Mouse (Mus musculus) megakaryocyte-erythroid progenitor cell, adult 5-6 weeks (primary cell): Measurements from ENCODE around the gene Specc1. TPM values are rescaled to one million over a fixed set of nuclear protein-coding genes. Genes with fewer than 3 reads are reported as not detected.

Experiments
- ATAC-seq: replicated peaks from 2 replicates; pipeline ENCODE4 v1.8.0; 2016; ENCODE audit warnings: mild to moderate bottlenecking, inconsistent platforms; ENCODE audit not compliant: severe bottlenecking, poor library complexity, low FRiP score, low TSS enrichment
- total RNA-seq, 2 experiments: library from RNA; stranded (forward) in 1 of 2; stranded (reverse) in 1 of 2; fragments of 200-1000, 215-1000 nt in 1 of 2; fragments of >200 nt in 1 of 2; fragmentation: Nextera tagmentation in 1 of 2; gene quantifications; 2 replicates each; pipeline ENCODE4 v1.2.3; 2014 to 2017

The Specc1 gene
- total RNA-seq, 2 experiments from 2014 or later, result 35.8 to 65.4 TPM

DNA sequence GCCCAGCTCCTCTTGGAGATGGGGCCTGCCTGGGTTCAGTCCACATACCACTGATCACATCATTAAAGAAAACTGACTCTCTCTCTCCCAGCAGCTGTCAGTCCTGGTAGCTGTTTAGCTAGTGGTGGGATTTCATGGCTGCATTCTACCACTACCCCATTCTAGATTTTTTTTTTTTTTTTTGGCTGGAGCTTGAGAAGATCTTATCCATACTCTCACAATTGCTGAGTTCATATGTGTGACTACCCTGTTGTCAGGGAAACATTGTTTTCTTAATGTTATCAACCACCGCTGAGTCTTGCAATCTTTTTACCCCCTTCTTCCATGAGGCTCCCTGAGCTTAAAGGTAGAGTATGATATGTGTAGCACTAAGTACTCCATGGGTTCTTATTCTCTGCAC, 246.1 kb downstream of the Specc1 start:
- no peak for ATAC-seq

DNA sequence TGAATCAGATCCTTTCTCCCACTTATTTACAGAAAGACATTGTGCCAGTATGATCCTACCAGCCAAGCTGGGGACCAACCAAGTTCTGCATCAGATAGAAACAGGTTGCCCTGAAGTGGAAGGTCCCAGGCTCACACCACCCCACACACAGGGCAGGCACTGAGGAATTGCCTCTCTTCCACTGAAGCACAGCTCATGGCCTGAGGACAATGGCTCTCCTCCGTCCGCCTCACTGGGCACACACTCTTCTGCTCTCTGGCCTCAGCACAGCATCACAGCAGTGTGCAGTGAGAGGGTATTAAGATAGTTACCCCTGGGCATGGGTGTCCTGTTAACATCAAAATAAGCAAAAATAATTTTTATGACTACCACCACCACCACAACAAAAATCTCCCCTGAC, 252.5 kb downstream of the Specc1 start:
- no peak for ATAC-seq

DNA sequence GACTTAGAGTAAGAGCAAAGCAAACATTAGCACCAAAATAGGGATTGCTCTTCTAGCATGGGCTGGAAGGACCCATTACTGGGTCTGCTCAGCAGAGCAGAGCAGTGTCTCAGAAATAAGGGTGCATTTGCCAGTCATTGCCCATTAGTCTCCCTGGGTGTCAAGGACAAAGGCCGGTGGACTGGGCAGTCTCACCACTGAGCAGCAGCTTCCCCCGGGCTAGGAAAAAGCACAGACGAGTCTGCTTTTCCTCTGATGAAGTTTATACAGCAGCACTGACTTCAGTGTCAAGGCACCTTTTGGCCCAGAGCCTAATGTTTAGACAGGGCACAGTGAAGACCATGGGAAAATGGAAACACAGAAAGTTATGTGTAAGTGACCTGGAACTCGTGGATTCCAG, 253.3 kb downstream of the Specc1 start:
- no peak for ATAC-seq

DNA sequence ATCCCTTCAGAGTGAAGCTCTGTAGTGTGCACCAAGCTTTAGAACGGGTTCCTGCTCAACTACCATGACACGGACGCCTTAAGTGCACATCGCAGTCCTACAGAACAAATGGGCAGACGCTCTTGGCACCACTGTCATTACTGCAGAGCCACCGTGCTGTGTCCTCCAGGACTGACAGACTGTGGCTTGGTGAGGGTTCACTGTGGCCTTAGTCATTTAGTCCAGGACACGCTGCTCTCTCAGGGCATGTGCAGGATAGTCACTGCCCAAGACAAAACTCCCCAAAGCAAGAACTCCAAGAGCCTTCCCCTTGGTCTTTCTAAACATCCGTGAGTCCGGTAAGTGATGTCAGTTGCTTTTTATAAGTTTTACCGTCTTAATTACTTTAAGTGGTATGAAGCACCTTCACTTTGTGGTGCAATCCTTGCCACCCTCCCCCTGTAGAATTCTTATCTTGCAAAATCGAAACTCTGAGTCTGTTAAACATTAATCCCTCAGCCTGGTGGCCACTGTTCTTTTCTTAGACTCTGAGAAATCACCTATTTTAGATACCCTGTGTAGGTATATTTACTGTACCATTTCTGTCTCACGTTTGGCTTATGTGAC, 256.9 kb downstream of the Specc1 start:
- no peak for ATAC-seq

DNA sequence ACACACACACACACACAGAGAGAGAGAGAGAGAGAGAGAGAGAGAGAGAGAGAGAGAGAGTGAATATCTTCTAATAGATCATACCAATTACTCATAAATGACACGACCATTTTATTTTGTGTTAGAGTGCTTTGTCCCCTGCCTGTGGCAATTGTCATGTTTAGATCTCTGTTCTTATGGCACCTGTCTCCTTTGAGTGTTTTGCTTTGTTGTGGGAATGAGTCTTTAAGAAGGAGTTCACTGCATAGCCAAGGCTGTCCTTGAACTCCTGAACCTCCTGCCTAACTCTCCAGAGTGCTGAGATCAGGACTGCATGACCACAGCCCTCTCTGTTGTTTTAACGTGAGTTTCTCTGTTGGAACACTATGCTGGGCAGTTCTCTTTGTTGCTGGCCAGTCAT, 258.5 kb downstream of the Specc1 start:
- no peak for ATAC-seq

DNA sequence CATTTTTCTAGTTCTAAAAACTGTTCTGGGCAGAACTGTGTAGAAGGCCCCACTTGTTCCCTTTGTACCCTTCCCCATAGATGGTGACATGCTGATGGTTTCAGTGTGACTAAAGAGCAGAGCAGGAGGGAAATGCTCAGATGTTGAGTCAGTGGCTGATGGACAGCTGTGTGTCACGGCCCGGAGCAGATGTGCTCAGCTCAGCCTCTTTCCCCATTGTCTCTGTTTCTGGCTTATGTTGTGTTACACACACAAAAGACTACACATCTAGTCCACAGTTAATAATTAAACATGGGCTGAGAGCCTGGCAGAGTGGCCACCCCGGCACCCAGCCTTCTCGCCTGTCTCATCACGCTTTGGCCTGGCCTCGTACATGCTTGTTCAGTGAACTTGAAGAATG, 261.2 kb downstream of the Specc1 start:
- no peak for ATAC-seq

DNA sequence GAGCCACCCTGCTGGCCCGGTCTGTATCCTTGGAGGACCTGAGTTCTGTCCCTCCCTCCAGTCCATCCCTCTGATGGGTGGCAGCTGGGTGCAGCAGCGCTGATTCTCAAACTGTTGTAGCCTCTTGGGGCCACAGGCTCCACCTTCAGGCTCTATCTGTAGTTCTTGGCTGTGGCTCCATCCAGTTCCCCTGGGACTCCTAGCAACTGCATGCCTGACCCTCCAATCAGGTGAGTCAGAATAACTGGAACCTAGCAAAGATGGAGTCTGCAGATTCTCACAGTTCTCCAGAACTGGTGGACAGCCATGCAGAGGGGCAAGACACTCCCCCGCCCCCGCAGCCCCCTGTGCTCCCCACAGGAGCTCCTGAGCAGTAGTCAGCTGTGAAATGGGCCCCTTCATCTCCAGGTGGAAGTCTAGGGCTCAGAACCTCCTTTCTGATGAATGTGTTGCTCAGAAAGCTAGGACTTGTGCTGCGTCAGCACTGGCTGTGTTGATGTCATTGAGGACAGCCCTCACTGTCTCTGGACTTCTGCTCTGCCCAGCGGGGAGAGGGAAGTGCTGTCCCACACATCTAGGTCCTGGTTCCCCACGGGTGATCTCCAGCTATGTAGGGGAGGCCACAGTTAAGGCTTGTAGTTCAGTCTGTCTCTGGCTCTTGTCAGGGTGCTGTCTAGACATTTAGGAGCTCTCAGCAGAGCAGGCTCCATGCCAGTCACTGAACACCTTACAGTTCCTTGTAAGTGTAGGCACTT, 264.4 kb downstream of the Specc1 start:
- ATAC-seq, result no peak

DNA sequence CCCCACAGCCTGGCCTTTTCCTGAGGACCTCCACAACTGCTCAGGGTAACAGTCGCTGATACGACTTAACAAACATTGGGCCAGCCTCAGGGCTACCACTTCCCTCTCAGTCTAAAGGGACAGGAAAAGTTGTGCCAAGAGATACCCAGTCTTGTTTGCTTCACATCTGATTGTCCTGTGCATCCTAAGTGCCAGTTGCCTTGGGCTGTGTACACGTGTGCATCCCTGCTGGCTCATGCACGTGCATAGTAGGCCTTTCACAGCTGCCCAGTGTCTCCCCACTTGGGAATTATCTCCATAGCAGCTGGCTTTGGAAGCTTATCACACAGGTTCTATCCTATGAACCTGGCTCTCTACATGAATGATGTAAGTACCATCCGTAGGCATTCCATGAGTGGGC, 266.9 kb downstream of the Specc1 start:
- no peak for ATAC-seq

DNA sequence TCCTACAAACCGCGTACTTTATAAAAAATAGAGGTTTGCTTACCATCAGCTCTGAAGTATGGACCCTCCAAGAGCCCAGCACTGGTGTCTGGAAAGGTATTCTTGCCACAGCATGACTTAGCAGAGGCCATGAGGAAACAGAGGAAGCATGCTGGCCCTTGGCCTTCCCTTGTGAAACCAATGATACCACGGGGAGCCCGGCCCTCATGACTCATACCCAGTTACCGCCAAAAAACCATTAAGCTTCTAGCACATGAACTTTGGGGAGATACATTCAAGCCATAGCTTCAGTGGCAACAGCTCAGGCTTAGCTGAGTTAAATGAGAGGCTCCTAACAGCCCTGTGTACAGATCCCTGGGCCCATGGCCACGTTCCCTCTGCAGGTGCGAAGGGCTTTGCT, 267.4 kb downstream of the Specc1 start:
- no peak for ATAC-seq

DNA sequence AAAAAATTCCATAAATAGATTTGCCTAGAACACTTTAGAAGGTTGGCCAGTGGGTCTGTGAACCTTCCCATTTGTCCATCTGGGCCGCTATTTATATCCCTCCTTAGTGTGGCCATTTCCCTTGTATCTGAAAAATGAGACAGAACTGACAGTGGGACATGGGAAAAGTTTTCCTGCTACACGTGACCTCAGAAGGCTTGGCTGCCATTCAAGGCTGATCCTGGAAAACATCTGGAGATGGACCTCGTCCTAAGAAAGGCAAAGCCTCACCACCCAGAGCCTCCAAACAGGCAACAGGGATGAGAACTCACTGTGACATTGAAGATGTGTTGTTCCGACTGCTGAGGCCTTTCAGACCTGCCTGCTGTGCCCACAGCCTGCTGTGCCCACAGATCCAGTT, 268.2 kb downstream of the Specc1 start:
- ATAC-seq, result no peak

DNA sequence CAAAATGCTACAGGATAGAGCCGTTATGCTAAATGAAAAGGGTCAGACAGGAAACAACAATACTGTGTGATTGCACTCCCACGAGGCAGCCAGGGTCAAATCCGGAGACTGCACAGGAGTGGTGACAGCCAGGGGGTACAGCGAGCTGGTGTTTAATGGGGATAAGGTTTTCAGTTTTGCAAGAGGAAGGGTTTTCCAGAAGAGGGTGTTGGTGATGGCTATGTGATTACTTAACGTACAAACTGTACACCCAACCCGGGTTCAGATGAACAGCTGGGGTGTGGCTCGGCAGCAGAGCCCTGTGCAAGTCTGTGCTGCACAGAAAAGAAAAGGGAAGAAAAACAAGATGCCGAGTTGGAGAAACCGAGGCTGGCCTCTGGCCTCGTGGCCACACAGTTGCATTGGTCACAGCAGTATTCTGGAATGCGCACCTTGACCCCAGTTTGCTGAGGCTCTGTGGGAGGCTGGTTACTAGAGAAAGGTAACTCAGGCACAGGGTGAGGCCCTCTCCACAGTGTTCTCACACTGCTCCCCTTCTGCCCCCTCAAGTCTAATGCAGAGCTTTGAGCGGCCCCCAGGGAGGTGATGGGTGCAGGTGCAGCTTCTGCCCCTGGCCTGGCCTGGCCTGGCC, 284.2 kb downstream of the Specc1 start:
- no peak for ATAC-seq

DNA sequence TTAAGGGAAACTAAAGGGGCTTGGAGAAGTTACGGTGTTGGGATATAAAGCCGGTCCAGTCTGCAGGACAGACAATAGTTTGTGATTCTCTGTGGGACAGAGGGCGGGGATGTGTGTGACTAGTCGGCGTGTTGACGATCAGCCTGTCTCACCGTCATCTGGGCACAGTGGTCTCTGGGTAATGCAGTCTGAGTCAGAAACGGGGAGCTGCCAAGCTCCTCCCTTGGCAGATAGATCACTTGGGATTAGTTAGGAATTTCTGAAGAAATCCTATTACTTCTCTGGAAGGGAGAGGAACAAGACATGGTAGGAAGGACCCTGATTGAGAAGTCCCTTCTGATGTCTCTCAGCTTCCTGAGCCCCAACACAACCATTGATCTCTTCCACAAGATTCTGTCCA, 287.3 kb downstream of the Specc1 start:
- ATAC-seq, result no peak

DNA sequence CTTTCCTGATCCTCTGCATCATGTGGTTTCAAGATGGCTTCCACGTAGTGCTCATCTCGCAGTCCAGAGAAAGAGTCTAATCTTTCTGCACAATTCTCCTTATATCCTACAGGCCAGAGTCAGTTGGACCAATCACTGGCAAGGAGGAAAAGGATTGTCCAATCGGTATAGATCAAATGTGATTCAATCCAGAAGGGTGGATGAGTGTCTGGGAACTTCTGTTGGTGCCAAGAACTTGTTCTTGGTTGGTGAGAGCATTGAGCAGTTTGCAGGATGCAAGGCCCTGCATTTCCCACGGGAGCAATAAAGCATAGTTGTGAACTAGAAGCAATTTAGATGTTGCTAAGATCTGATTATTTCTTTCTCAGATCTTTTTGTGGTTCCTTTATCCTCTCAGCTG, 287.9 kb downstream of the Specc1 start:
- no peak for ATAC-seq

DNA sequence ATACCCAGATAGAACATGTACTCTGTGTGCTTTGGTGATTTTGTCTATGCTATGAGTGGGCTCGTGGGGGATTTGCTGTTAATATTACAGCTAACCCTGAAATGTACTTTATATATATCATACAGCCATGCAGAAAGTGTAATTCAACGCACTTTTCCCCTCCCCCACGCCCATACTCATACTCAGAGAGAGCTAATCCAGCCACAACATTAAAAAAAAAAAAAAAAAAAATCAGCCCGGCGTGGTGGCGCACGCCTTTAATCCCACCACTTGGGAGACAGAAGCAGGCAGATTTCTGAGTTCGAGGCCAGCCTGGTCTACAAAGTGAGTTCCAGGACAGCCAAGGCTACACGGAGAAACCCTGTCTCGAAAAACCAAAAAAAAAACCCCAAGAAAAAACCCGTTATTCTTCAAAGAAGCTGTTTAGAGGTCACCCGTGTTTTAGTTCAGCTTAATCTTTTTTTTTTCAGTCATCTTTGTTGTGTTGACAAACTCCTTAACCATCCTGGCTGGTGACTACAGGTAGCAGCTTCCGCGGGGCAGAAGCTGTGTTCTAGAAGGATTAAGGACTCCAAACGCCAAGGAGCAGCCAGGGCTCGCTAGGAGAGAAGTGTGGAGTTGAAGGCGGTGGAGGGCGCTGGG, 291.3 kb downstream of the Specc1 start:
- no peak for ATAC-seq

DNA sequence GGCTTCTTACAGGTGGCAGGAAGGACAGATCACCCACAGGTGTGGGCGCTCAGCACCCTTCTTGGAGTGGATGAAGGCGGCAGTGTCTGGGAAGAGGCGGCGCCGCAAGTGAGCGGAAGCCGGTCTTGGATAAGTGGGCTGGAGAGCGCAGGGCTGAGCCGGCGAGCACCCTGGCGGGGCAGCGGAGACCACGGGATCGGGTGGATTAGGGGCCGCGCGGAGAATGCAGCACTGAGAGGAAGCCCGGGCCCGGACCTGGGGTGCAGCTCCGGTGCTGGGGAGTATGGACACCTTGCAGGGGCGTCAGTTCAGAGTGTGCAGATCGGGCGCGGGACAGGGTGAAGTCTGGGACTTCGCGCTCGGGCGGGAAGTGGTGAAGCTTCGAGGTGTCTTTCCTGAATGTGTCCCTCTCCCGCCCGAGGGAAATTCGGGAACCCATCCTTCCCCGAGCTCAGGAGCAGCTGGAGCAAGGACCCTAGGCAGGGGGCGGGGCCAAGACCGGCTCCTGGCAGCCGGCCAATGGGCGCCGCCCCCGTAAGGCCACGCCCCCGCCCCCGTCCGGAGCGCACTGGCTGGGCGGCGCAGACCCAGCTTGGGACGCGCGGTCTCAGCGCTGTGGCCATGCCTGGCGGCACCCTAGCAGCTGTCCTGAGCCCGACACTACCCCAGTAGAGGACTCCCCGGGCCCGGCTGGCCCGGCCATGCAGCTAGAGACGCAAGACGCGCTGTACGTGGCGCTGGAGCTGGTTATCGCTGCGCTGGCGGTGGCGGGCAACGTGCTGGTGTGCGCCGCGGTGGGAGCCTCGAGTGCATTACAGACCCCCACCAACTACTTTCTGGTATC, 292.1 kb downstream of the Specc1 start, which contains the start of gene Adora2b:
TSS of gene Adora2b (plus strand) at position 584 of the 844 bp plus-strand sequence.
- peak; percentile 66 for ATAC-seq

DNA sequence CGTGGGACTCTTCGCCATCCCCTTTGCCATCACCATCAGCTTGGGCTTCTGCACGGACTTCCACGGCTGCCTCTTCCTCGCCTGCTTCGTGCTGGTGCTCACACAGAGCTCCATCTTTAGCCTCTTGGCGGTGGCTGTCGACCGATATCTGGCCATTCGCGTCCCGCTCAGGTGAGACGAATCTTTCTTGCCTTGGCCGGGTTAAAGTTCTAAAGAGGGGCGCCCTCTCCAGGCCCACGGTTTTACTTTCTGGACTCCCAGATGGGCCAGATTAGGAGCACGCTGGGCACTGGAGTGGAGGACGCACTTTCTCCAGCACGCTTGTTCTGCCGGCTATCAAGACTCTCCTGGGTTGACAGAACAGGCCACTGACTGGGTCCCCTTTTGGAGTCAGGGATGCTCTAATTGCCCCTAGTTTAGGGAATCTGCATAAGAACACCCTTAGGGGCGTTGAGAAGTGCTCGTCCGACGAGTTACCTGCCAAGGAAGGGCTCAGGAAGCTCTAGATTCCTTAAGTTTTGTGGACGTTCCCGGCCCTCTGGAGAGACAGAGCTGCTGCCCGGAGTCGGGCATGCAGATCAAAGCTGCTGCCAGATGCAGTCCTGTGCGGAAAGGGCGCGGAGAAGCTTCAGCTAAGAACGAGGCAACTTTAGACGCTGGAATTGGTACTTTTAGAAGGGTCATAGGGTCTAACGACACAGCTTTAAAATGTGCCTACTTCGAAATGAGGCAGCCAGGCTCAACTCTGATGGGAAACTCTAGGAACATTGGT, 292.9 kb downstream of the Specc1 start:
- ATAC-seq, result 0 out of 2 replicates have a peak, but pooled peaks have one; percentile 13

DNA sequence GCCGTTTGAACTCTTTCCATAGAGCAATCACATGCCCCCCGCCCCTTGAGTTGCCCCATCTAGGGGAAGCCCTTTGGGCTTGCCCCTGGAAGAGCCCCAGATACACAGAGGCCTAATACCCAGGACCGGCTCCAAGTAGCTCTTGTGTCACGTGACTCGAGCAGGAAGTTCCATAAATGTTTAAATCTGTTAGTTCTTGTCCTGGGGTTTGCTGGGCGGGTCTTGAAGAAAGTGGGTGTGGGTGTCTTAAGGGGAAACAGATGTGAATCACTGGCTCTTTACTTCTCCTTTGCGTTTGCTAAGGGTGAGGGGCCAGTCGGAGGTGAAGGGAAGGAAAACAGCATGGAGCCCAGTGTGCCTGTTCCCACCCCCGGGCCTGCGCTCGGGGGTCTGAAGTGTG, 294.5 kb downstream of the Specc1 start:
- no peak for ATAC-seq

DNA sequence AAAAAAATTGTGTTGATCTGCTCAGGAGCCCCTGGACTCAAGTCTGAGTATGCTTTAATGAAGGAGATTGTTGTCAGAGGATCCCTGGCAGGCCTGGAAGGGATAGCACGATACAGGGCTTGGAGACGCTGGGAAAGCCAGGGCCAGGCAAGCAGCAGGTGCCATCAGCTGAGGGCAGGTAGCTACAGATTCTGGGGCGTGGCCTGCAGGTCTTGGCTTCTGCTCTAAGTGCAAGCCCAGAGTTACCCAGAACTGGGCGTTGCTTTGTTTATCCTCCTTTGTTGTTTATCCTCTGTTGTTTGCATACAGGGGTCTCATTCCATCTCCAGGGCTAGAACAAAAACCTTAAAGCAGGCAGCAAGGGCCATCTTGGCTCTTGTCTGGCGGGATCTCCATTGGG, 296.8 kb downstream of the Specc1 start:
- no peak for ATAC-seq

DNA sequence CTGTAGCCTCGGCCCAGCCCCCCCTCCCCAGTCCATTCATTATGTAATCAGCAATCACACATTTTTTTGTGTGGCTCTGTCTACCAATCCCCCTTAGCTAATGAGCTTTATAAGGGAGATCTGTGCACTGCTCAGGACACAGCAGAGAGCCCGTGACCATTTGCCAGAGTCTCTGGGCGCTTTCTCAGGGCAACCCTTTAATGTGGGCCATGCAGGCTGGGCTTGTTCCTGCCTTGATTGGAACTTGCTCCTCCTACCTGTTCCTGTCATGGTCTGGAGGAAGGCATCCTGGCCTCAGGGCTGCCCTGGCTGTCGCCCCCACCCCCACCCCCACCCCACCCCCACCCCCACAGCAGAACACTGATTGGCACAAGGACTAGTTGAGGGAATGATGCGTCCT, 302.7 kb downstream of the Specc1 start:
- no peak for ATAC-seq
